Mouse (Mus musculus) layer of hippocampus, adult 2 months (tissue): Measurements from ENCODE around the gene Ppp1r13l. TPM values are rescaled to one million over a fixed set of nuclear protein-coding genes. Genes with fewer than 3 reads are reported as not detected.

Experiments
- DNase-seq, 2 experiments: peaks; one replicate each; pipeline ENCODE4 v3.0.0; 2022; ENCODE audit warnings: low spot score in 2 of 2
- H3K27ac ChIP-seq: fragments of 200-600 bp; 2 replicates; pipeline ENCODE4 v1.8.1; 2022
- H3K4me3 ChIP-seq: fragments of 200-600 bp; 2 replicates; pipeline ENCODE4 v1.8.1; 2022; ENCODE audit warnings: mild to moderate bottlenecking
- CTCF ChIP-seq: fragments of 200-600 bp; conservative IDR thresholded peaks from 2 replicates; pipeline ENCODE4 v1.8.1; 2022; ENCODE audit warnings: antibody characterized with exemption, mild to moderate bottlenecking, moderate library complexity
- total RNA-seq, 2 experiments: library from RNA; stranded (reverse); gene quantifications; 2 replicates each; pipeline ENCODE4 v1.2.3; 2021

Gene Ppp1r13l
- total RNA-seq, 2 experiments from 2014 or later, result 6.1 to 6.9 TPM

DNA sequence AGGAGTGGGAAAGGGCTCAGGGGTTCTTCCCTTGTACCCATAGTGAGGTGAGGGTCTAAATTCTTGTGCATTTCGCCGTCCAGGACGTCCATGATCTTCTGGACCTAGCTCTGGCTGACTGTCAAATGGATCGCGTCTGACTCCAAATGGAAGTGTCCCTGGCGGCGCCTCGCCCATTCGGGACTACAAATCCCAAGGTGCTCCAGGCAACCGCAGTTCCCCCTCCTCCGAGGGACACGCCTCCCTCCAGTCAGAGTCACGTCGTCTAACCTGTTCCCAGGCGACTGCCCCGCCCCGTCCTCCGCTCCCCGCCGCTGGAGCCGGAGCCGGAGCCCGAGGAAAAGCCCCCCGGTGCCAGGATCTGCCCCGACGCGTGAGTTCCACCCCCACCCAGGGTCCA is 1.4 kb downstream of the Ppp1r13l start:
- Histone ChIP-seq H3K4me3 (peak overlapping the region; percentile 59), H3K27ac (peak overlapping the region; percentile 90)
- peak; percentile 86 to 94 for DNase-seq
- TF ChIP-seq CTCF, result peak; percentile 33

DNA sequence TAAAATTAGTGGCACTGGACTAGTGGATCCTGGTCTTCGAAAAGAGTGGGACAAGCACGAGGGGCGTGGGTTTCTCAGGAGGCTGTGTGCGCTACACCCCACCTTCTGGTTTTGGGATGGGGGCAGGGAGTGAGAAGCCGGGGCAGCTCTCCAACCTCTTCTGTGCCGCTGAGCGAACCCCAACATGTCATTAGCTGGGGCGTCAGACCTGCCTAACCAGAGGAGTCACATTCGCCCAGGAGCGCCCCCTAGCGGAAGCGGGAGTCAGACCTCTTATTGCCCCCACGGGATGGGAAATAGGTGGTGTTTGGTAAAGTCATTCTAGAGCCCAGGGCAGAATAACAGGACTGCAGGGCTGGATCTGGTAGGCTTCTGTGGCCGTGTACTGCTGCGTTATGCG is 2.2 kb downstream of the Ppp1r13l start:
- peak; percentile 59 to 81 for DNase-seq
- Histone ChIP-seq H3K27ac (peak overlapping the region; percentile 90; the same call in 1 of the 2 replicates), H3K4me3 (peak overlapping the region; percentile 59)
- TF ChIP-seq CTCF, result peak; percentile 89

GRCm38 (mm10) chr7:19362276-19362675 is 2.7 kb downstream of the Ppp1r13l start:
- no peak overlapping the region for H3K4me3 ChIP-seq
- no peak overlapping the region for H3K27ac ChIP-seq
- no peak for DNase-seq
- no peak for TF ChIP-seq CTCF

DNA sequence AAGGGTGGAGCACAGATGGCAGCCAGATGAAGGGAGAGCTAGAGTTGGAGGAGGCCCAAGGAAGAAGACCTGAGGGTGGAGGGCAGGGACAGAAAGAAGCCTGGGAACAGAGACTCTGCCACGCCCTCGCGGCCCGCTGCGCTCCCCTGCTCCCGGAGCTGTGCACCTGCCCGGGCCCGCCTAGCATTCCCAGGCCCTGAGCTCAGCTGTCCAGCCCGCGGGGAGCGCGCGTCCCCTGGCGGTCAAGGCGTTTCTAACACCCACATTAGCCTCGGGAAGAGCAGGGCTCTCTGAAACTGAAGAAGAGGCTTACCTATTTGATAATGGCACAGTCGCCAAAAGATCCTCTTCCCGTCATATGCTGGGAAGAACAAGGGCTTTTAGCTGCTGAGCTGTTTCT is 4.3 kb downstream of the Ppp1r13l start:
- no peak overlapping the region for H3K27ac ChIP-seq
- DNase-seq, result peak in 1 of 2 experiments; percentile 48
- H3K4me3 ChIP-seq, result no peak overlapping the region
- TF ChIP-seq CTCF, result peak; percentile 90

DNA sequence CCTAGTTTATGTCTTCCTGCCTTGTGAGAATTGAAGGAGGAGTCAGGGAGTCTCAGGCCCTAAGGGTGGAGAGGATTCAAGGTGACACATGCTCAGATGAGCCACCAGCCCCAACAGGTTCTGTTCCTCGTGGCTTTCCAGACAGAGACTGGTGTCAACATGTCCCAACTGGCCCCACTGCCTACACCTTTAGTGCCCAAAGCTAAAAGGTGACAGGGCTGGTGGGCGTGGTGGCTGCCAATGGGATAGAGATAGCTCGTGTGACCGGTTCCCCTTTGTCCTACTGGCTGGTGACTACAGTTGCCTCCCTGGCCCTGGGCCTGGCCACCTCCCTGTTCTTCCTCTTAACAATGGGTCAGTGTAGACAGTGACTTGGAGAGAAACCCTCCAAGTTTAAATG is 5.8 kb downstream of the Ppp1r13l start:
- Histone ChIP-seq H3K27ac (no peak overlapping the region), H3K4me3 (no peak overlapping the region)
- TF ChIP-seq CTCF, result no peak
- no peak for DNase-seq

DNA sequence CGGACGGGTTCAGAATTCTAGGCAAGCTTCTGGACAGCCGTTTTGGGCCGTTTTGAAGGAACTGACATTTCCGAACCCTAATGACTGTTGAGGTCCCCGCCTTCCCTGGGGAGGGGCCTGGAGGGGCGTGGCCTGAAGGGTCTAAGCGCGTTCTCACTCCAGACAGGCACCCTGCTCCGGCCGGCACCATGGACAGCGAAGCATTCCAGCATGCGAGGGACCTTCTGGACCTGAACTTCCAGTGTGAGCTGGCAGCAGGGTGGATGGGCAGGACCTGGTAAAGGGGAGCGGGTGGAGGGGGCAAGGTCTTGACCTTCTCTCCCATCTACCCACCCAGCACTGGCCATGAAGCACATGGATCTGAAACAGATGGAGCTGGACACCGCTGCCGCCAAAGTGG is 8.8 kb downstream of the Ppp1r13l start:
- Histone ChIP-seq H3K4me3 (no peak overlapping the region), H3K27ac (no peak overlapping the region)
- DNase-seq, result no peak
- no peak for TF ChIP-seq CTCF

DNA sequence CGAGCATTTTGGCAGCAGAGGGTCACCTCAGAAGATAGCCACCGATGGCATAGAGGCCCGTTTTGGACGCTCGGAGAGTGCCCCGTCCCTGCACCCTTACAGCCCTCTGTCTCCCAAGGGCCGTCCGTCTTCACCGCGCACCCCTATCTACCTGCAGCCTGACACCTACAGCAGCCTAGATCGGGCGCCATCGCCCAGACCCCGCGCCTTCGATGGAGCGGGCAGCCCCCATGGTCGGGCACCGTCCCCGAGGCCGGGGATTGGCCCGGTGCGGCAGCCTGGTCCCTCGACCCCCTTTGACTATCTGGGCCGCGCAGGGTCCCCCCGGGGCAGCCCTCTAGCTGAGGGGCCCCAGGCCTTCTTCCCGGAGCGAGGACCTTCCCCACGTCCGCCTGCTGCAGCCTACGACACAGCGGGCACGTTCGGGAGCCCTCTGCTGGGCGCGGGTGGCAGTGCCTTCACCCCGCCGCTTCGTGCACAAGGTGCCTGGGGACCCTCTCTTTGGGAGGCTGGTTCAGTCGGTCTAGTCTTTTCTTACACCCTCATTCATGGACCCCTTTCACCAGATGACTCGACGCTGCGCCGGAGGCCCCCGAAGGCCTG is 10.4 kb downstream of the Ppp1r13l start:
- H3K4me3 ChIP-seq, result peak overlapping the region; percentile 65
- peak; percentile 98 for TF ChIP-seq CTCF
- peak in 1 of 2 experiments; percentile 79 for DNase-seq
- peak overlapping the region; percentile 88 for H3K27ac ChIP-seq

- Histone ChIP-seq H3K27ac (no peak overlapping the region), H3K4me3 (no peak overlapping the region)
- DNase-seq, result no peak
- no peak for TF ChIP-seq CTCF
Observed at GRCm38 (mm10) chr7:19373367-19373766, 13.8 kb downstream of the Ppp1r13l start.

DNA sequence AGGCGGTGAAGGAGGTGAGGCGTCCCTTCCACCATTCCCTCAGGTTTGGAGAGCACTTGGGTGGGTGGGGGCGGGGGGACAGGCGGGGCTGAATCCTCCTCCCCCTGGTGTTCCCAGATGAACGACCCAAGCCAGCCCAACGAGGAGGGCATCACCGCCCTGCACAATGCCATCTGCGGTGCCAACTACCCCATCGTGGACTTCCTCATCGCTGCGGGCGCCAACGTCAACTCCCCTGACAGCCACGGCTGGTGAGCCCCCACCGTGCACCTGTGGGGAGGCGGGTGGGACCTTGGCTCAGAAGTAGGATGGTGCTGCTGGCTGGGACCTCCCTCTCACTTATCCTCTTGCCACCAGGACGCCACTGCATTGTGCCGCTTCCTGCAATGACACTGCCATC is 15.8 kb downstream of the Ppp1r13l start:
- no peak for DNase-seq
- Histone ChIP-seq H3K4me3 (no peak overlapping the region), H3K27ac (no peak overlapping the region)
- TF ChIP-seq CTCF, result no peak

- no peak for TF ChIP-seq CTCF
- Histone ChIP-seq H3K4me3 (no peak overlapping the region), H3K27ac (no peak overlapping the region)
- no peak for DNase-seq
Observed at GRCm38 (mm10) chr7:19376019-19376418, 16.5 kb downstream of the Ppp1r13l start.

- H3K27ac ChIP-seq, result no peak overlapping the region
- H3K4me3 ChIP-seq, result no peak overlapping the region
- no peak for TF ChIP-seq CTCF
- DNase-seq, result no peak
Observed at GRCm38 (mm10) chr7:19378049-19378448, 18.5 kb downstream of the Ppp1r13l start.

DNA sequence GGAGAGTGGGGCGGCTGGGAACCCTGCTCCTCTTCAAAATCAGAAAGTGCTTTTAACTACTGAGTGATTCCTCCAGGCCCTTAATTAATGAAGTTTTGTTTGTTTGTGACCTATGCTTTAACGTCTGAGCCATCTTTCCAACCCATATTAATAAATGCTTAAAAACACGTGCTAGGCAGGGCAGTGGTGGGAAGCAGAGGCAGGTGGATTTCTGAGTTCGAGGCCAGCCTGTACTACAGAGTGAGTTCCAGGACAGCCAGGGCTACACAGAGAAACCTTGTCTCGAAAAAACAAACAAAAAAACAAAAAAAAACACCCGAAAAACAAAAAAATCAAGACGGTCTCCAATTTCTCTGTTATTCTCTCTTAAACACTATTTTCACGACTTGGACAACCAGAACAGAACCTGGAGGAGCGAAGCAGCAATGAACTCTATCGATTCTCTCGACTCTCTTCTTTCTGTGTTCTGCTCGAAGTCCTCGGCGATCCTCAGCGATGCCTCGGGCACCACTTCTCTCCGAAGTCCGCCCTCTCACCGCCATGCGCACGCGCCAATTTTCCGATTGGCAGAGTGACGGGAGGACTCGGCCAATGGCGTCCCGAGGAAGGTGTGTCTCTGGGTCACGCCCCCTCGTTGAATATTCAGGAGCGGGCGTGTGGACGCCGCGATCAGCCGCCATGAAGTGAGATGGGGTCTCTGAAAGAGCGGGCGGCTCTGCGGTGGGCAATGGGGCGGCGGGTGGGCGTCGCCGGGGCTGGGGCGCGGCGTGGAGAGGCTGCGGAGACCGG is 22.0 kb downstream of the Ppp1r13l start, which contains the start of gene Ercc2:
Gene Ercc2, plus strand, starts transcription at position 634 of the 789 bp plus-strand sequence.
- Histone ChIP-seq H3K4me3 (peak within 1 kb of the TSS; percentile 96), H3K27ac (peak within 1 kb of the TSS; percentile 69)
- TF ChIP-seq CTCF, result no peak
- DNase-seq, result peak; percentile 99

DNA sequence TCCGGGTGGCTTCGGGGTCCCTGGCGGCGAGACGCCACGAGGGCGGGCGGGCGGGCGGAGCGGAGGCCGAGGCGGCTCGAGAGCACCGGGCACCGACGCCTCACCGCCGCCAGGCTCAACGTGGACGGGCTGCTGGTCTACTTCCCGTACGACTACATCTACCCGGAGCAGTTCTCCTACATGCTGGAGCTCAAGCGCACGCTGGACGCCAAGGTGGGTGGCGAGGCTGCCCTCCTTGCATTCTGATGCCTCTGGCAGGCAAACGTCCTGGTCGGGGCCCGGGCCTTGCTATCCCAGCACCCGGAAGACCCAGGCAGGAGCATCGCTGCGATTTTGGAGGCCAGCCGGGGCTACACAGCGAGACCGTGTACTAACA is 22.6 kb downstream of the Ppp1r13l start:
- Histone ChIP-seq H3K27ac (peak overlapping the region; percentile 69), H3K4me3 (peak overlapping the region; percentile 96)
- no peak for DNase-seq
- peak; percentile 44 for TF ChIP-seq CTCF

- H3K4me3 ChIP-seq, result no peak overlapping the region
- no peak for TF ChIP-seq CTCF
- H3K27ac ChIP-seq, result no peak overlapping the region
- no peak for DNase-seq
Observed at GRCm38 (mm10) chr7:19383708-19384107, 24.2 kb downstream of the Ppp1r13l start.
